Mouse (Mus musculus) gastrocnemius, postnatal 10 days (tissue): ENCODE data around the gene Klc3. TPM values are rescaled to one million over a fixed set of nuclear protein-coding genes. Genes with fewer than 3 reads are reported as not detected.

Source experiments
- DNase-seq: peaks from one replicate; pipeline ENCODE4 v3.0.0; 2021; ENCODE audit warnings: mixed read lengths
- microRNA-seq, 2 experiments: library from miRNA; unstranded; fragments of <30 nt; microRNA quantifications; one replicate each; pipeline ENCODE4 v1.2.0; 2021
- total RNA-seq, 2 experiments: library from RNA; stranded (reverse); gene quantifications; 2 replicates each; pipeline ENCODE4 v1.2.3; 2021

Klc3 gene
- total RNA-seq, 2 experiments from 2014 or later = 0.12 to 0.18 TPM

- peak; percentile 63 for DNase-seq
These were observed 43.8 kb downstream of the Klc3 start for GRCm38 (mm10) chr7:19359892-19360641.

GRCm38 (mm10) chr7:19359299-19359891, 44.5 kb downstream of the Klc3 start, which contains the start of the genes Cd3eap and Ppp1r13l:
Cd3eap (minus strand) TSS chr7:19359483.
Ppp1r13l (plus strand) TSS chr7:19359749.
- DNase-seq = peak; percentile 86

- peak; percentile 2 for DNase-seq
These were observed 45.3 kb downstream of the Klc3 start for GRCm38 (mm10) chr7:19358634-19359033.

GRCm38 (mm10) chr7:19357381-19358375, 46.2 kb downstream of the Klc3 start:
- peak; percentile 10 for DNase-seq

- no peak for DNase-seq
These were observed 47.6 kb downstream of the Klc3 start for GRCm38 (mm10) chr7:19356311-19356710.

GRCm38 (mm10) chr7:19354991-19355390, 48.9 kb downstream of the Klc3 start:
- no peak for DNase-seq

- DNase-seq = no peak
These were observed 53.7 kb downstream of the Klc3 start for GRCm38 (mm10) chr7:19350221-19350620.

GRCm38 (mm10) chr7:19349188-19349915, 54.6 kb downstream of the Klc3 start:
- no peak for DNase-seq

- peak; percentile 87 for DNase-seq
These were observed 58.9 kb downstream of the Klc3 start for GRCm38 (mm10) chr7:19344938-19345471.

Small RNA genes lying within 50 kb of the gene (microRNA-seq; reads per million reads assigned to microRNA genes)
- gene Mir343 = 0 reads per million in 2 experiments

Other genes starting within 250 kb of the Klc3 start
- gene Gipr, start 238.0 kb downstream of the Klc3 start, total RNA-seq = under 1 TPM in 1 of 2 experiments, not detected in 1; 0.14 TPM
- 10 to 100 TPM; 14.9 to 17.6 TPM for gene Eml2, start 227.7 kb downstream of the Klc3 start, total RNA-seq
- 1 to 10 TPM; 2.3 to 3.4 TPM for gene Gpr4, start 191.6 kb downstream of the Klc3 start, total RNA-seq
- gene Opa3, start 175.8 kb downstream of the Klc3 start, total RNA-seq = 10 to 100 TPM; 36.9 to 37.8 TPM
- gene Vasp, start 132.3 kb downstream of the Klc3 start, total RNA-seq = 10 to 100 TPM; 35.7 to 53.5 TPM
- not detected for gene Ppm1n, start 124.0 kb downstream of the Klc3 start, total RNA-seq
- 100 to 1,000 TPM; 669 to 730 TPM for gene Rtn2, start 121.5 kb downstream of the Klc3 start, total RNA-seq
- gene Fosb, start 94.1 kb downstream of the Klc3 start, total RNA-seq = 1 to 10 TPM in 1 of 2 experiments, under 1 TPM in 1; 0.80 to 1.7 TPM
- 10 to 100 TPM; 31.9 to 35.9 TPM for gene Ercc1, start 59.3 kb downstream of the Klc3 start, total RNA-seq
- gene Cd3eap, start 44.6 kb downstream of the Klc3 start, total RNA-seq = 1 to 10 TPM; 7.8 to 9.8 TPM
- 1 to 10 TPM; 2.7 to 2.8 TPM for gene Ppp1r13l, start 44.4 kb downstream of the Klc3 start, total RNA-seq
- 1 to 10 TPM; 7.7 to 9.7 TPM for gene Ercc2, start 22.1 kb downstream of the Klc3 start, total RNA-seq
- over 10,000 TPM; 22,462 to 26,486 TPM for gene Ckm, start 672 bp upstream of the Klc3 start, total RNA-seq
- 10 to 100 TPM; 12.2 to 16.4 TPM for gene Mark4, start 54.7 kb upstream of the Klc3 start, total RNA-seq
- under 1 TPM; 0.59 to 0.86 TPM for gene Exoc3l2, start 59.2 kb upstream of the Klc3 start, total RNA-seq
- 1 to 10 TPM; 2.2 to 2.4 TPM for gene Bloc1s3, start 104.3 kb upstream of the Klc3 start, total RNA-seq
- gene Trappc6a, start 104.3 kb upstream of the Klc3 start, total RNA-seq = 10 to 100 TPM; 24.6 to 26.5 TPM
- gene Nkpd1, start 113.7 kb upstream of the Klc3 start, total RNA-seq = not detected
- gene Ppp1r37, start 159.0 kb upstream of the Klc3 start, total RNA-seq = 10 to 100 TPM; 38.7 to 41.1 TPM
- under 1 TPM; 0.21 to 0.23 TPM for gene Zfp296, start 173.2 kb upstream of the Klc3 start, total RNA-seq
- 10 to 100 TPM; 52.0 to 59.8 TPM for gene Gemin7, start 173.5 kb upstream of the Klc3 start, total RNA-seq
- gene Clasrp, start 200.4 kb upstream of the Klc3 start, total RNA-seq = 10 to 100 TPM; 15.2 to 23.2 TPM
- 1 to 10 TPM; 7.3 to 9.0 TPM for gene Relb, start 225.3 kb upstream of the Klc3 start, total RNA-seq